Mouse (Mus musculus) hindbrain, postnatal 0 days (tissue): ENCODE measurements around the gene Cep78. TPM values are rescaled to one million over a fixed set of nuclear protein-coding genes. Genes with fewer than 3 reads are reported as not detected.

Source experiments
- ATAC-seq: fragments of 200-750 bp; cut with Nextera tagmentation; 2 replicates; pipeline ENCODE4 v1.8.0; 2017; ENCODE audit warnings: mild to moderate bottlenecking, moderate TSS enrichment, moderate library complexity
- DNase-seq: peaks from one replicate; pipeline ENCODE4 v3.0.0-alpha.2; 2015; ENCODE audit warnings: low spot score
- H3K27ac ChIP-seq: fragments of 300-500 bp; sonication (generic); 2 replicates; pipeline ENCODE4 v1.5.1; 2014; ENCODE audit warnings: mild to moderate bottlenecking
- H3K27me3 ChIP-seq: fragments of 300-500 bp; sonication (generic); 2 replicates; pipeline ENCODE4 v1.6.1; 2014; ENCODE audit warnings: low read length, mixed read lengths; ENCODE audit not compliant: insufficient read depth
- H3K36me3 ChIP-seq: fragments of 300-500 bp; sonication (generic); 2 replicates; pipeline ENCODE4 v1.6.1; 2014; ENCODE audit warnings: low read length, mixed read lengths; ENCODE audit not compliant: insufficient read depth
- H3K4me1 ChIP-seq: fragments of 300-500 bp; sonication (generic); 2 replicates; pipeline ENCODE4 v1.6.1; 2014; ENCODE audit warnings: antibody characterized with exemption, low read length, mixed read lengths; ENCODE audit not compliant: insufficient read depth
- H3K4me2 ChIP-seq: fragments of 300-500 bp; sonication (generic); 2 replicates; pipeline ENCODE4 v1.6.1; 2014; ENCODE audit warnings: low read depth, mild to moderate bottlenecking, low read length, moderate library complexity, mixed read lengths
- H3K4me3 ChIP-seq: fragments of 300-500 bp; sonication (generic); 2 replicates; pipeline ENCODE4 v1.5.1; 2014; ENCODE audit warnings: low read length
- H3K9ac ChIP-seq: fragments of 300-500 bp; sonication (generic); replicated peaks from 2 replicates; pipeline ENCODE4 v1.6.1; 2014; ENCODE audit warnings: mild to moderate bottlenecking, low read length, moderate library complexity, mixed read lengths
- H3K9me3 ChIP-seq: fragments of 300-500 bp; sonication (generic); 2 replicates; pipeline ENCODE4 v1.6.1; 2016; ENCODE audit warnings: low read length, mixed read lengths
- CTCF ChIP-seq: IDR thresholded peaks from 2 replicates; pipeline ENCODE4 v1.5.1; 2016; ENCODE audit warnings: antibody characterized with exemption, control low read depth, low read depth
- WGBS: fragments of 180-500 bp; shearing (Covaris S2); extraction: QIAGEN DNeasy Blood & Tissue Kit; methylation state at CpG from one replicate; pipeline ENCODE4 v1.1.7; 2014; 5-methylcytosine and 5-hydroxymethylcytosine counted together
- polyA plus RNA-seq: library from polyadenylated mRNA; unstranded; fragments of >200 nt; fragmentation: Nextera tagmentation; extraction: Ambion mirVana; gene quantifications from 2 replicates; pipeline ENCODE4 v1.2.1, GENCODE M21; 2015
- total RNA-seq: library from RNA; depleted of rRNA; stranded (reverse); fragments of >200 nt; gene quantifications from 2 replicates; pipeline ENCODE4 v1.2.3, GENCODE M21; 2014

The Cep78 gene
- total and polyA plus RNA-seq, 2 experiments from 2014 or later = 20.9 to 28.0 TPM

- Histone ChIP-seq H3K36me3 (no peaks in the 10 kb centered on the region), H3K4me2 (no peak overlapping the region), H3K9ac (no peak overlapping the region), H3K27ac (no peak overlapping the region), H3K9me3 (no peaks in the 10 kb centered on the region), H3K4me3 (no peak overlapping the region), H3K27me3 (no peaks in the 10 kb centered on the region), H3K4me1 (no peaks in the 10 kb centered on the region)
- DNase-seq (no peak), ATAC-seq (no peak)
- TF ChIP-seq CTCF = no peak
- 91% methylated on average over 7 of the region's 7 CpGs for WGBS
Measured at GRCm38 (mm10) chr19:15948426-15948825, 36.4 kb downstream of the Cep78 start.

- 86% methylated on average over 7 of the region's 7 CpGs for WGBS
- no peak for TF ChIP-seq CTCF
- no peak within 1 kb of the TSS for H3K4me2 ChIP-seq
- H3K36me3 ChIP-seq = no peaks in the 10 kb centered on the region
- H3K4me1 ChIP-seq = no peaks in the 10 kb centered on the region
- DNase-seq (no peak), ATAC-seq (no peak)
- no peak within 1 kb of the TSS for H3K9ac ChIP-seq
- no peaks in the 10 kb centered on the region for H3K27me3 ChIP-seq
- no peaks in the 10 kb centered on the region for H3K9me3 ChIP-seq
- H3K27ac ChIP-seq = no peak within 1 kb of the TSS
- H3K4me3 ChIP-seq = no peak within 1 kb of the TSS
Measured at GRCm38 (mm10) chr19:15947237-15947636, 37.6 kb downstream of the Cep78 start, which contains the start of gene Psat1. Psat1 (minus strand) TSS chr19:15947337.

GRCm38 (mm10) chr19:15946663-15947062 is 38.1 kb downstream of the Cep78 start:
- ATAC-seq = 0 out of 2 replicates have a peak, but pooled peaks have one; percentile 18
- Histone ChIP-seq H3K27me3 (no peaks in the 10 kb centered on the region), H3K4me2 (no peak overlapping the region), H3K36me3 (no peaks in the 10 kb centered on the region), H3K9me3 (no peaks in the 10 kb centered on the region), H3K4me3 (no peak overlapping the region), H3K9ac (no peak overlapping the region), H3K4me1 (no peaks in the 10 kb centered on the region), H3K27ac (no peak overlapping the region)
- 77% methylated on average over 10 of the region's 10 CpGs for WGBS
- no peak for TF ChIP-seq CTCF
- DNase-seq = no peak

- no peak for DNase-seq
- Histone ChIP-seq H3K4me2 (no peak overlapping the region), H3K27ac (no peak overlapping the region), H3K4me1 (no peaks in the 10 kb centered on the region), H3K4me3 (no peak overlapping the region), H3K9ac (no peak overlapping the region), H3K36me3 (no peaks in the 10 kb centered on the region), H3K27me3 (no peaks in the 10 kb centered on the region), H3K9me3 (no peaks in the 10 kb centered on the region)
- WGBS = 67% methylated on average over 7 of the region's 7 CpGs
- TF ChIP-seq CTCF = no peak
- ATAC-seq = no peak
Measured at GRCm38 (mm10) chr19:15943117-15943423, 41.7 kb downstream of the Cep78 start.

GRCm38 (mm10) chr19:15942421-15943116 is 42.2 kb downstream of the Cep78 start:
- TF ChIP-seq CTCF = no peak
- H3K27me3 ChIP-seq = no peaks in the 10 kb centered on the region
- no peak for ATAC-seq

GRCm38 (mm10) chr19:15941399-15941798 is 43.4 kb downstream of the Cep78 start:
- 80% methylated on average over 8 of the region's 8 CpGs for WGBS
- no peaks in the 10 kb centered on the region for H3K9me3 ChIP-seq
- no peak overlapping the region for H3K4me3 ChIP-seq
- no peak overlapping the region for H3K4me2 ChIP-seq
- no peak for DNase-seq
- H3K27me3 ChIP-seq = no peaks in the 10 kb centered on the region
- H3K36me3 ChIP-seq = no peaks in the 10 kb centered on the region
- no peak for ATAC-seq
- no peaks in the 10 kb centered on the region for H3K4me1 ChIP-seq
- TF ChIP-seq CTCF = no peak
- no peak overlapping the region for H3K9ac ChIP-seq
- H3K27ac ChIP-seq = no peak overlapping the region

More at GRCm38 (mm10) chr19:15942421-15943116, 42.2 kb downstream of the Cep78 start:
- H3K4me1 ChIP-seq = no peaks in the 10 kb centered on the region
- H3K9me3 ChIP-seq = no peaks in the 10 kb centered on the region
- no peak for DNase-seq
- H3K9ac ChIP-seq = no peak overlapping the region
- no peak overlapping the region for H3K4me2 ChIP-seq
- no peak overlapping the region for H3K4me3 ChIP-seq
- H3K36me3 ChIP-seq = no peaks in the 10 kb centered on the region
- H3K27ac ChIP-seq = no peak overlapping the region
- WGBS = 37% methylated on average over 11 of the region's 11 CpGs

GRCm38 (mm10) chr19:15925719-15926045 is 59.1 kb downstream of the Cep78 start:
- H3K4me2 ChIP-seq = peak overlapping the region; percentile 95
- H3K9ac ChIP-seq = no peak overlapping the region
- H3K9me3 ChIP-seq = no peaks in the 10 kb centered on the region
- WGBS = 12% methylated on average over 4 of the region's 4 CpGs
- DNase-seq (peak; percentile 78), ATAC-seq (peak; percentile 43)
- H3K36me3 ChIP-seq = no peaks in the 10 kb centered on the region
- peaks cover 4% of the 10 kb centered on the region for H3K4me1 ChIP-seq
- TF ChIP-seq CTCF = no peak
- no peaks in the 10 kb centered on the region for H3K27me3 ChIP-seq
- peak overlapping the region; percentile 68 for H3K4me3 ChIP-seq
- H3K27ac ChIP-seq = peak overlapping the region; percentile 76
